Mouse (Mus musculus): ENCODE results near the gene Cbwd1.
A peak's percentile ranks its signal among the peaks of the same experiment; 100 is the strongest.

Gene Cbwd1

DNA sequence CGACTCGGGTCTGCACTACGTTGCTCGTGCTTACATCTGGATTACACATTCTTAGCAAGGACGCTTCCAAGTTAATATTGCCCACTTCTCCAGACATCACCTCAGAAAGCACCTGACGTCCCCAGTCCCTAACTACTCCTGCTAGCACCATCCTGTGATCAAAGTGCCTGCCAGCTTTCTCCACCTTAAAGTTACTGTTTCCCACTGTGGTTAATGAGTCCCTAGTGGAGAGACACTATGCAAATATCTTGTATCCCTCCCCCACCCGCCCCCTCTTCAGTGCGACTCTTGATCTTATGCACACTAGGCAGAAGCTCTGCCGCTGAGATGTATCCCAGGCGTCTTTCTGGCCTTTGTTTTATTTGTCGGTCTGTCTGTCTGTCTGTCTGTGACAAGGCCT is 16.6 kb upstream of the Cbwd1 start:
- DNase-seq (ENCODE audit: low spot score in 2 of 2): no peak

DNA sequence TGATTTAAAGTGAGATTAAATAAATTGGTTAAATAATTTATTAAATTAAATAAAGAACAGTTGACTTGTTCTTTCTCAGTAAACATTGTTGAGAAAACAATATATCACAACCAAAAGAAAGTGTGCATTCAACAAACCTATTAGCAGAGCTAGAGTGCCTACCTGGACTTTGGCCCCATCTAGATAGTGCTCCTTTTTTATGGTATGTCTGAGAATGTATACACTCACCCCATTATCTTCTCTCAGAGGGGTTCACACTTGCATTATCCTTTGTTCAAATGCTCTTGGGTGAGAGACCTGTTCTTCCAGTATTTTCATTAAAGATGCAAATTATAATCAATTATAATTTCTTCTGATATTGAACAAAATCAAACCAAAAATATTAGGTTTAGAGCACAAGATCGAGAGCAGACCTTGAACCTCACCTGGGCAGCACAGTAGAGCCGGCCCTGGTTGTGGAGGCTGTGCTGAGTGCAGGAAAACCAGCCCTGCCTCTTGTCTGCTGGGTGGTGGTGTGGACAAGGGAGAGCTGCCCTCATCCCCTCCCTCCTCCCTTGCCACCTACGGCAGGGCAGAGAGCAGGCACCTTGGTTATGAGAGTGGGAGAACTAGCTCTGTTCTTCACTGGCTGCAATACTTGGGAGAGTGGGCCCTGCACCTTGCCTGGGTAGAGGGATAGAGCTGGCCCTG is 11.4 kb upstream of the Cbwd1 start:
- no peak for DNase-seq (ENCODE audit: low spot score in 2 of 2)

DNA sequence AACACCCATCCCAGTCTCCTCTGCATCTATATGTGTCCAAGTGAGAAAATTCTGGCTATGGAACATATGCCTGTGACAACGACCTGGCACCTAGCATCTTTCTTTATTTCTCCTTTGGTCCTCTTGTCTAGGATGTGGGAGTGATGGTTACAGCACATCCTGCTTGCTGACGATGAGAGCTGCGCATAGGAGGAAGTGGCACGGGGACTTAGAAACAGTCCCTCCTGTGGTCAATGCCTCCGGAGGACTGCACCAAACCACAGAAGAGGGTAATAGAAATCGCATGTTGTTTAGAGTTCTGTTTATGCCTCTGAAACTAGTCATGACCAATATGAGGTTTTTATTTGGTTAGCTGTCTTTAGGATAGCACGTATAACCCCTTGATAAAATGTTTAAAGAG is 9.9 kb upstream of the Cbwd1 start:
- DNase-seq (ENCODE audit: low spot score in 2 of 2): no peak

DNA sequence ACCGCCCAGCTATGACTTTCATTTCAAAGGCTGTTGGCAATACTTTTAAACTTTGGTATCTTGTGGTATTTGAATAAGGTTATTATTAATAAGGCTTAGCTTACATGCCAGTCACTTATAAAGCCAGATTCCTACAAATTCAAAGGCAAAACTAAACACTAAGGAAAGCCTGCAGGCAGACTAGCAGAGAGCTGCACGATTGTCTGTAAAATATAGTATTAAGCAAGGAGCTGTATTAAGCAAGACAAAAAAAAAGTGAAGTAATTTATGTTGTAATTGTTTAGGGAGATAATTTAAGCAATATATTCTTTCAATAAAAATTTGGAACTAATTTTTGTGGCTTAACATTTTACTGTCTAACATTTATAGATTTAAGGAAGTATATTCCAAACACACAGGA is 5.5 kb upstream of the Cbwd1 start:
- no peak for DNase-seq (ENCODE audit: low spot score in 2 of 2)

DNA sequence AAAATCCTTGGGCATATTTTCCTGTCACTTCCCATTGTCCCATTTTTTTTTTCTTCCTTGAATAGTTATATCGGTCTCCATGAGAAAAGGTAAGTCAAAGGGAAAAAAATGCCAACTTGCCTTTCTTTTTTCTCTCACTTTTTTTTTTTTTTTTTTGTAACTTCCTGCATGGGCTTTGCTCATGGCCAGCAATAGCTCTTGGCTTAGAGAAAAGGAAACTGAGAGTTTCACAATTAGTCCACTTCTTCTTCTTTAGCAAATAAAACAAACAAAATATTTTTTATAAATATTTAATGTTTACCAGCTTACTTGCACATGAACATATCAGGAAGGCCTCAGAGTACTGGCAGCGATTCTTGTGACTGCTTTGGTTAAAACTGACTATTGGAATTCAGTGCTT is 4.8 kb upstream of the Cbwd1 start:
- no peak for DNase-seq (ENCODE audit: low spot score in 2 of 2)

DNA sequence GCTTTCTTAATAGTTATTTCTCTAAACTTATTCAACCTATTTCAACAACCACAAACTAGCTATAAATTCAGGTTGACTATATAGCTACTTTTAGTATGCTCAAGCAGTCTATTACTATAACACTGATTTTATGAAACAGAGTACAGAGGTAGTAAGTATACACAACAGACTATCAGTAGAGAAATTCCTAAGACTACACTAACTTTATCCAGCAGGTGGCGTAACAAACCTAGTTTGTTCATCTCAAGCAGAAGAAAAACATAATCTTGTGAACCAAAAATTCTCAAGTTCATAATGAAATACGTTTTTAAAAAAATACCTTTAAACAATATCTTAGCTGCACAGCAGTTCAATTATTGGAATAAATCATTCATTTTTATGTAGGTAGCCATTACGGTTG is 2.9 kb downstream of the Cbwd1 start:
- DNase-seq (ENCODE audit: low spot score in 2 of 2): no peak

DNA sequence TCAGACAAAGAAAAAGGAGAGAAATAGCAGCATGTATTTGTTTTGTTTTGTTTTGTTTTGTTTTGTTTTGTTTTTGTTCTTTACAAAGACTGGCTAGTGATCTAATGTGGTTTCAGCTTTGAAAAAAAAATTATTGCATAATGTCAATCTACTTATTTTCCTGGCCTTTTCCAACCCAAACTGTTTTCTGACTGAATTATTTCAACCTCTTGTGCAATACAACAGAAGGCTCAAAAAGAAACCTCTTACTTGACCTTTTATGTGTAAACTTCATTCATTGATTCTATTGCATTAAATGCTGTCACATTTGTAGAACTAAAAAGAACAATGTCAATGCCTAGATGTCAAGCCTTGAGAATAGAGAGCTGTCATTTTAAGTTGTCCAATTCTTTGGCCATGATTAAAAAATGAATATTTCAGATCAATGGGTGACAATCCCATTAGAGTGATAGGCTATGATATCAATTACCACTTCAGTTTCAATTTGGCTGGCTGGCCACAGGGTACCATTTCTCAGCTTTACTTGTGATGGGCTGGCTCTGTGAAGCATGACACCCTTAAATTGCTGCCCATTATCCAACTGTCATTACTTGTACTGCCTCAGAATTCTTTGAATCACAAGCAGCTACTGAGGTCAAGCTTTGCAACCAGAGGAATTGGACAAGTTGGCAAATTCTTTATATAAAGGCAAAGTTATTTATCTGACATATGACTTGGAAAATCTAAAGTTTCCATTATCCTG is 15.7 kb downstream of the Cbwd1 start:
- DNase-seq (ENCODE audit: low spot score in 2 of 2): no peak

DNA sequence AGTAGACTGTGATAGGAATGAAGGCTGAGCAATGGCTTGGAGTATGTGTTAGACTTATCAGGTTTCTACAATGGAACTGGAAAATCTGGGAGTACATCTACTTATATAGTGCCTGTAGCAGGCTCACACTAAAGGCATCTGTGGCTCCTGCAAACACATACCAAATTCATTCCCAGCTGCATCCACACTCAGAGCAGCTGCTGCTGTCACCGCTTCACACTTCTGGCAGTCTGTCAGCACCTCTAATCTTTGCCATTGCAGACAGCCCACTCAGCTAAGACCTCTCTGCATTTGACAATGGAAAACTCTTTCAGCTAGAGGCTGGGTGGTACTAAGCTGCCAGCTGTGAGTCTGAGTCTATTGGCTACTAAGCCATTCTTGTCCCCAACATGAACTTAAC is 24.3 kb downstream of the Cbwd1 start:
- no peak for DNase-seq (ENCODE audit: low spot score in 2 of 2)

DNA sequence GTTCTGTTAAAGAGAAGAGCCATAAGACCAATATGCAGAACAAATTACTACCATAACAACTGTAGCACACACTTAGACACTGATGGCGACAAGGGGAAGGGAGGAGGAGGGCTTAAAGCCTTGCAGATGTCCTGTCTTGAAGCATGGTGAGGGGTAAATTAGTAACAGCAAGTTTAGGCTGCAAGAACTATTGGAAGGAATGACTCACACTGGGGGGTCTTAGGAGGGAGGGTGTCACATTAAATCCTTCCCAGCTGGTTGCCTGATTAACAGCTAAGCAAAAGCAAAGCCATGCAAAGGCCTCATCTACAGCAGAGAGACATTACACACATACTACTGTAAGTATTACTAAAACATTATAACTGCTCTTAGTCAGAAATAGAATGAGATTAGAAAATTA is 32.4 kb downstream of the Cbwd1 start:
- no peak for DNase-seq (ENCODE audit: low spot score in 2 of 2)

DNA sequence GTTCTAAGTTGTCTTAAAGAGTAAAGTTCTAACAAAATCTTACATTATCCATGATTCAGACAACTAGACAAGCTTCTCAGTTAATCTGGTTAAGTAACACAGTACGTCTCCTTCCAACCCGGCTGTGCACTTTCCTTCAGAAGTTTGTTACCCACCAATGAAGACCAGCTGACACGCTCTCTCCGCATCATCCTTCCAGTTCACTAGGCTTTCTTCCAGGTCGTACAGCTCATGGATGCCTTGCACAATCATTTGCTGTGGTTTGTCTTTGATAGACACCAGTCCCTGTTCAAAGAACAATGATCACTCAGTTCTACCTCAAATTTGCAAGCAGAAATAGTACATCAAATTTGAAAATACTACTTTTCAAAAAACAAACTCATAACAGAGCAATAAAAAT is 40.5 kb downstream of the Cbwd1 start:
- no peak for DNase-seq (ENCODE audit: low spot score in 2 of 2)

DNA sequence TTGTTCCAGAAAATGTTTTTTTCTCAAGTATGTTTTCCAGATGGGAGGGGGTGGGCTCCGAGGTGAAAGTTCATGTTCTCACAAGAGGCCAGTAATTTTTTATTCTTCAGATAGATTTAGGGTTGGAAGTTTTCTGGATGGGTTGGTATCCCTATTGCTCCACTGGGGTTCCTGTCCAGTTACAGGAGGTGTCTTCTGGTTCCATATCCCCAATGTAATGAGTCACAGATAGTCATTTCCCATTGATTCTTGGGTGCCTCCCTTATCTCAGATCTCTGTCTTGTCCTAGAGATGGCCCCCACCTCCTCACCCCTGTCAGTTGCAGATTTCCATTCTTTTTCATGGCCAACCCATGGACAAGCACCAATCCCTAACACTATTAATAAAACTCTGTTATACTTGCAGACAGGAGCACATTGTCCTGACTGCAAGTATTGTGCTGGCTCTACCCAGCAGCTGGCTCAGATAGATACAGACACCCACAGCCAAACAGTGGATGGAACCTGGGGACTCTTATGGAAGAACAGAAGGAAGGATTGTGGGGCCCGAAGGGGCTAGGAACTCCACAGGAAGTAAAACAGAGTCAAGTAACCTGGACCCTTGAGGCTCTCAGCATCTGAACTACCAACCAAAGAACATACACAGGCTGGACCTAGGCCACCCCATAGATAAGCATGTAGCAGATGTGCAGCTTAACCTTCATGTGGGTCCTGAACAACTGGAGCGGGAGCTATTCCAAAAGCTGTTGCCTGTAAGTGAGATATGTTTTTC is 52.8 kb downstream of the Cbwd1 start:
- DNase-seq (ENCODE audit: low spot score in 2 of 2): no peak

DNA sequence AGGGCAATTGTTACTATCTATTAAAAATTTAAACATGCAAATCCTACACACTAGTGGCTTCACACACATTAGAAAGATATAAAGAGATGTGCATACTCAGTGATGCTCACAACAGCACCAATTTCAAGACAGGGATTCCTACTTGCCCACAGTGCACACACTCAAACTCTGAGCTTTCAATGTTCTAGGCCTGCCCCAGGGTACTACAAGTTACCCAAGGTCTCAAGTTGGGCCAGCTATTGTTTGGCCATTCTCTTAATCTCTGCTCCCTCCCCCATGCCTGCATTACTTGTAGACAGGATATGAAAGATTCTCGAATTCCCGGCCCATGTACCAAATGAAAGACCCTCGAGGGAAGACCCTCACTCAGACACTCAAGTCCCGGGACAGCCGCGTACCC is 53.8 kb downstream of the Cbwd1 start:
- no peak for DNase-seq (ENCODE audit: low spot score in 2 of 2)

DNA sequence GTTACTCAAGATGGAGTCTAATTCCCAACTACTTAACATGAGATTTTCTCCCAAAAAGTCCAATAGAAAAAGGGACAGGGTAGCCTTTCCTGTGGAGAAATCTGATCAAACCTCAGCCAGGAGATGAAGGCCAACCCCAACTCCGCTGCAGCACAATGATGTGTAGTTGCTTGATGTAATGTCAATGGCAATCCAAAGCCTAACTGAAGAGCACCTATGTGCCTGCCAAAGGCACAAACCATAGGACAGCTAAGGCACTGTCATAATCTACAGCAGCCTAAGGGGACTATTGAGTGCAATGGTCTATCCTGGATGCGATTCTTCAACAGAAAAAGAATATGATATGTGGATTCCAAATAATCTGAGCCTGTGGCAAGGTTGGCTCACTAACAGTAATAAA is 58.6 kb downstream of the Cbwd1 start:
- no peak for DNase-seq (ENCODE audit: low spot score in 2 of 2)

DNA sequence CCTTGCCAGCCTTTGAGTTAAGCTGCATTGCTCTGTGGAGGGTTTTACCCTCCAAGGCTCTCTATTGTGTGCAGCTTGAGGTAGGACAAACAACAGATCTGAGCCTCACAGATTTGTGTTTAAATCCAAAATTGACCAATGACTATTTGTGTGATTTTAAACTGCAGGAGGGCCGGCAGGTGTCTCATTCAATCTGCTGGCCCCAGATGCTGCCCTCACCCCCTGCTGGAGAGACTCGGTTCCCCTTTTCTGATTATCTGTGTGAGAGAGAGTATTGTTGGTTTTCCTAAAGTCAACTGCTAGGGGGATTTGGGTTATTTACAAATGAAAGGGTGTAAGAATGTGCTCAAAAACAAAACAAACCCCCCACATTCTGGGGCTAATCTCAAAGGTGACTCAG is 59.2 kb downstream of the Cbwd1 start:
- DNase-seq (ENCODE audit: low spot score in 2 of 2): no peak

DNA sequence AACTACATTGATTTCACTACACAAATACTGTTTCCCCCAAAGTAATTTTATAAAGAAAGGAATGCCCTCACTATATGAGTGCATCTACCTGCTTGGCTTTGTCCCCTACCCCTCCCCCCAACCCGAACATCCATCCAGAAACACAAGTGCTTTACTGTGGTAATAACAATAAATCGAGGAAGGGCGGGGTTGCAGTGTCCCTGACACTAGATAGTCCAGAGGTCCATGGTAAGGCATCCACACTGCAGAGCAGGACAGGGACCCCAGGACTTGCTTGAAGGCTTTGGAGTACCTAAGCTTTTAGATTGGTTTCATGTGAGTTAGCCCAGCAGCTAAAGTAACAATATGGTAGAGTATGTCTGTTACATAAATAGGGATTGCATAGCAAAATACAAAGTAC is 59.7 kb downstream of the Cbwd1 start:
- no peak for DNase-seq (ENCODE audit: low spot score in 2 of 2)

DNA sequence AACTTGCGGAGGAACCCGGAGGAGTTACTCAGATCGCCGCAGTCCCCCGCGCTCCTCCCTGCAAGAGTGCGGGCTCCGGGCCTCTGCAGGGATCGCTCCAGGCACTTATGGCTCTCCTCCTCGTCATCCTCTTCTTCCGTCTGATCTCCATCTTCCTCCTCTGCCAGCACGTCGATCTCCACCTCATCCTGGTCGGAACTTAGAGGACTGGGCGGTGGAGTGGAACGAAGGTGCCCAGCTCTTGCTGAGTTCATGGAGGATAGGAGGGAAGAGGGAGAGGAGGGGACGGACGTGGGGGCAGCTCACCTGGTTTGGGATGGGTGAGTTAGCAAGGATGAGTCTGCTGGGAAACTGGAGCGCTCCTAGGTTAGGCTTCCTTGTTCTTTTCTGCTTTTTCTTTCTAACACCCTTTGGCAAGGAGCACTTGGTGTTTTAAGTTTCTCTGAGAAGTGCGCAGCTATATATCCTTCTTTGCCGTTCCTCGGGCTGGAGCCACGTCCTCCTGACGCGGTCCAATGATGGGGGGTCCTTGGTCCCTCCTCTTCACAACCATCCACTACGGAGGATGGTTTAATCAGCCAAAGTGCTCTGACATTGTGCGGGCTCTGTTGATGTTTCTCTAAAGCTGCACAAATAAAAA is 60.7 kb downstream of the Cbwd1 start, which contains the start of gene Foxd4:
Foxd4 (minus strand) TSS at position 617 of the 640 bp plus-strand sequence.
- DNase-seq (ENCODE audit: low spot score in 2 of 2): no peak

DNA sequence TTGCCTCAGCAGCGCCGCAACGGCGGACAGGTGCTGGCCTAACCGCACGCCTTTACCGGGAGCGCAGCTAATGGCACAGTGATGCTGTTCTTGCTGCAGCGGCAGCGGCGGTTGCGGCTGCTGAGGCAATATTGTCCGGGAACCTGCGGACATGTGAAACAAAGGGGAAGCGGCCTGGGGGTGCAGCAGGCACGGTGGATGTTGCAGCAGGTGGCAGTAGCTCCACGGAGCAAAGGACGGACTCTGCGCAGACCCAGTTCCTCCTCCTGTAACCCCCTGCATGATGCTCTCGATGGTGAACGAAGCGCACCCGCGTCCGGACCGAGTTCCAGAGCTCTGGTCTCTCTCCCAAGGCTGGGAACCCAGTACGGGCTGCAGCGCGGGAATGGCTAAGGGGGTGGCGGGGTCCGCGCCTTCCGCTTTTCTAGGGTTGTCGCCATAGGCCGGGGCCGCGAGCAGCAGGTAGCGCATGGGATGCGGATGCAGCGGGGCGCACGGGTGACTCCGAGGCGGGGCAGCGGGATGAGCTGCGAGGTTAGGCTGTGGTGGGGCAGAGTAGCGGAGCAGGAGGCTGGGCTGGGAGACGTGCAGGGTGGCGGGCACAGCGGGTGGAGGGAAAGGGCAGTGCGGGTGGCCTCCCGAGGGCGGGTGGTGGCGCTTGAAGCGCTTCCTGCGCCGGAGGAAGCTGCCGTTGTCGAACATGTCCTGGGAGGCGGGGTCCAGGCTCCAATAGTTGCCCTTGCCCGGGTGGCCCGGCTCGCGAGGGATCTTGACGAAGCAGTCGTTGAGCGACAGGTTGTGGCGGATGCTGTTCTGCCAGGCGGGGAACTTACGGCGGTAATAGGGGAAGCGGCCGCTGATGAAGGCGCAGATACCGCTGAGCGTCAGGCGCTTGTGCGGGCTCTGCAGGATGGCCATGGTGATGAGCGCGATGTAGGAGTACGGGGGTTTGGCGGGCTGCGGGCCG is 61.5 kb downstream of the Cbwd1 start:
- DNase-seq (ENCODE audit: low spot score in 2 of 2): peak in 1 of 2 experiments; percentile 7

DNA sequence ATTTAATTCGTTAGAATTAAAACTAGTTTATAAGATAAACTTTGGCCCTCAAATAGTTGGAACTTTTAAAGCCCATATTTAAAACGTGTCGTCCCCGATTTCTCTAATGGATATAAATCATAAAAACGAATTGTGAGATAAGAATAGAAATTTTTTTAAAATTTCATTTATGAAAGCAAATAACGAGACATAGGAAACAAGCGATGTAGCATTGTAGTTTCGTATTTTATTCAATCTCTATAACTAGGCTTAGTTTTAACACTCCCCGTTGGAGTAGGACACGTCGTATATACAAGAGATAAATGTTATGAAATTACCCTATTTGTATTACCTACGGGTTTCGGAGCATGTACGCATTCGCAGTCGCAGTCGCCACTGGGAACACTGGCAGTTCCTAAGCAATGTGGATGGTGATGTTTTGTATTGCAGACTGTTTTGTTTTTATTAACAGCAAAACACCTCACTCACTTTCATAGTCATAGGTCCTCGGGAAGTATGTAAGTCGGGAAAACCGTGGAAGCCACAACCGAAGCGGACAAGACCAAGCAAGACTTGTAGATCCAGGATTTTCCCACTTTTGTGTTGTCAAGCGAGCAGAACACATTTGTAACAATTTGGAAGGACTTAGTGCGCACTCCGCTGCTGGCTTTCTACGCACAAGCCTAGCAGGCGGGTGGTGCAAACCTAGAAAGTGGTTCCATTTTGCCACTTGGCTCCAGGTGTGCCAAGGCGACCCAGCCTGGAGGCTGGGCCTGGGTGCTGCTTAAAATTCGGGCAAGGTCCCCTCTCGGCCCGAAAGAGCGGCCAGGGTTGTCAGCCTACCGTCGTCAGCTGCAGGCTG is 62.5 kb downstream of the Cbwd1 start:
- no peak for DNase-seq (ENCODE audit: low spot score in 2 of 2)

DNA sequence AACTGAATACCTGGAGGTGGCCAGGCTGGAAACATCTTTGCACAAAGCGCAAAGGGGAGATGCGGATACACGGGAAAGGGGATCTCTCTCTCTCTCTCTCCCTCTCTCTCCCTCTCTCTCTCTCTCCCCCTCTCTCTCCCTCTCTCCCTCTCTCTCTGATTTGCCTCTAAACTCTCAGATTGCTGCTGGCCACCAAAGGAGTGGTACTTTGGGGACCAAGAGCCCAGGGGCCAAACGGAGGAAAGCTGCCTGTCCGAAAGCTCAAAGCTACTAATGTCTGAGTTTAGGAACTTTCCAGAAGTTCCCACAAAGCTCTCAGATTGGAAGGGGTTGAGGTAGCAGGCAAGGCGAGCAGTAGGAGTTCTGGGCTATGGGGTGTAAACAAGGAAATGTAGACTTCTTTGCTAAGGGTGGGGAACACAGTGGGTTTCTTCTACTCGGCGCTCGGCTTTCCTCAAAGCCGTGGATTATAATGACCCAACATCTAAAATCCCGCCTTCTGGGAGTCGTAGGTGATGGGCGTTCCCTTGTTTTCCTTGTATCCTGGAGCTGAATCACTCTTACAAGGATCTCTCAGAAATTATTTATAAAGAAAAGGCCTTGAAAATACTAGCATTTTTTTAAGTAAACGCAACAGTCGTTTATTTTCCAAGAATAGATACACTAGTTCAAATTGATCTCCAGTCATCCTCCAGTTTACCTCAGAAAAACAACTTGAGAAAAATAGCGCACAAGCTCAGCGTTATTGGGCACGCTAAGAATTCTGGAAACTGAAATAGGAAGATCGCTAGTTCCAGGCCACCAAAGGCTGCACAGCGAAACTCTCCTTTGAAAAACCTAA is 63.3 kb downstream of the Cbwd1 start:
- DNase-seq (ENCODE audit: low spot score in 2 of 2): no peak

All from spleen, postnatal 14 days (tissue).